Mouse (Mus musculus) megakaryocyte, embryonic 14.5 days (primary cell): ENCODE results near the gene Piezo1. TPM values are rescaled to one million over a fixed set of nuclear protein-coding genes. Genes with fewer than 3 reads are reported as not detected.

Experiments
- H3K27me3 ChIP-seq: replicated peaks from 2 replicates; pipeline ENCODE3; 2012; ENCODE audit warnings: inconsistent platforms
- H3K36me3 ChIP-seq: replicated peaks from 2 replicates; pipeline ENCODE3; 2012; ENCODE audit warnings: low read length, inconsistent platforms, mixed read lengths
- H3K4me1 ChIP-seq: 2 replicates; pipeline ENCODE4 v1.6.1; 2012; ENCODE audit warnings: inconsistent platforms
- H3K4me3 ChIP-seq: replicated peaks from 2 replicates; pipeline ENCODE3; 2012; ENCODE audit warnings: moderate library complexity, mild to moderate bottlenecking, inconsistent platforms
- H3K9me3 ChIP-seq: 2 replicates; pipeline ENCODE4 v1.6.1; 2012; ENCODE audit warnings: inconsistent platforms
- FLI1 ChIP-seq: IDR thresholded peaks from 2 replicates; pipeline ENCODE4 v1.6.1; 2012; ENCODE audit warnings: low read length, inconsistent platforms, mixed read lengths
- GATA1 ChIP-seq: IDR thresholded peaks from 3 replicates; pipeline ENCODE4 v1.6.1; 2012; ENCODE audit warnings: mixed read lengths, low read length, inconsistent platforms, borderline replicate concordance
- polyA plus RNA-seq: library from polyadenylated mRNA; stranded (reverse); fragments of >175 nt; gene quantifications from 2 replicates; pipeline ENCODE4 v1.2.3, GENCODE M21; 2012; ENCODE audit warnings: low replicate concordance; ENCODE audit not compliant: insufficient read depth

Piezo1 gene
- polyA plus RNA-seq, 1 experiment = 25.0 TPM

DNA sequence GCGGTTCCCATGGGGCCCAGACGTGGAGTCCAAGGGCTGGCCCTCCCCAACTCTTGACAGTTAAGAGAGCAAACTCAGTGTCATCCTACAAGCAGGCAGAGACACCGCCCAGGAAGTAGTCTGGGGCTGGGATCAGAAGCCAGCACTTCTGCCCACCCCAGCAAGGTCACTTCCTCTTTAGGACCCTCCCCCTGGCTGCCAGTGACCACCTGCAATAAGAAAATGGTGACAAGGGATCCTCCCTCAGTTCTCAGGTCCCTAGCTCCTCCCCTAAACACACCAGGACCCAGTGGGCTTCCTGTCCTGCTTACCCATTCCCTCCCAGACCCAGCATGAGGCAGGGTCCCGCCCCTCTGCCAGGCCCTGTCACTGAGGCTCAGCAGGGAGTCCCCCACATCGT is 3.3 kb downstream of the Piezo1 start:
- H3K36me3 ChIP-seq = peaks cover 27% of the 10 kb centered on the region
- no peaks in the 10 kb centered on the region for H3K9me3 ChIP-seq
- H3K4me3 ChIP-seq = peak overlapping the region; percentile 76
- TF ChIP-seq FLI1 (no peak), GATA1 (no peak)
- H3K27me3 ChIP-seq = no peaks in the 10 kb centered on the region
- peaks cover 85% of the 10 kb centered on the region for H3K4me1 ChIP-seq

- Histone ChIP-seq H3K4me1 (peaks cover 91% of the 10 kb centered on the region), H3K9me3 (no peaks in the 10 kb centered on the region)
Measured at GRCm38 (mm10) chr8:122546811-122547453, 4.2 kb downstream of the Piezo1 start.

DNA sequence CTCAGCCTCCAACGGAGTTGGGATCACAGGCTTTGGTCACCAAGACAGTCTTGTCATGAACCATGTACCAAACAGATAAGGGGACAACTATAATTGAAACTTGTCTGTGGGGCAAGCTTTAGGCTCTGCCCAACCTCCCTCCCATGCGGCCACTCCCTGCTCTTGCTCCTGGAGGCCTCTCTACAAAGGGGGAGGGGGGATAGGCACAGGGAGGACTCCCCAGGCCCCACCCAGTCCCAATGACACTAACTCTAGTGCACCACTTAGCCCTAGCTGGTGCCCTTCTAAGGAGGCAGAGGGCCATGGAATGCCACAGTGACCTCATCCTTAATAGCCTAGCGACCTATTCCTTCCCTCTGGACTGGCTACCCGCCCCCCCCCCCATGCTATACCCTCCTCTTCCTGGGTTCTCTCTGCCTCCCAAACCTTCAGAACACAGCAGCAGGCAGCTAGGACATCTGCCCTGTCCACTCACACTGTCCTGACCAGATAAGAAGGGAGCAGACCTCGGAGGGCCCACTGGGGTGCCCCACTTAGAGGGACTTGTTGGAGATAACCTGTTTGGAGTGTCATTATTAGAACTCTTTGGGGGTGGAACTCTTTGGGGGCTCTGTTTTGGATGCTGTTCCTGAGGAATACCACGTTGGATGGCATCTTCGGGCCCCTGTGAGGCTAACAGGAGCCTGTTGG is 4.9 kb downstream of the Piezo1 start:
- Histone ChIP-seq H3K36me3 (peaks cover 43% of the 10 kb centered on the region), H3K9me3 (no peaks in the 10 kb centered on the region), H3K4me1 (peaks cover 94% of the 10 kb centered on the region), H3K27me3 (no peaks in the 10 kb centered on the region), H3K4me3 (peak overlapping the region; percentile 76)
- TF ChIP-seq FLI1 (no peak), GATA1 (no peak)

More at GRCm38 (mm10) chr8:122546811-122547453, 4.2 kb downstream of the Piezo1 start:
- TF ChIP-seq GATA1 (no peak), FLI1 (no peak)
- H3K27me3 ChIP-seq = no peaks in the 10 kb centered on the region
- peaks cover 36% of the 10 kb centered on the region for H3K36me3 ChIP-seq
- peak overlapping the region; percentile 76 for H3K4me3 ChIP-seq

GRCm38 (mm10) chr8:122544138-122544537 is 7.0 kb downstream of the Piezo1 start:
- TF ChIP-seq GATA1 (no peak), FLI1 (no peak)

DNA sequence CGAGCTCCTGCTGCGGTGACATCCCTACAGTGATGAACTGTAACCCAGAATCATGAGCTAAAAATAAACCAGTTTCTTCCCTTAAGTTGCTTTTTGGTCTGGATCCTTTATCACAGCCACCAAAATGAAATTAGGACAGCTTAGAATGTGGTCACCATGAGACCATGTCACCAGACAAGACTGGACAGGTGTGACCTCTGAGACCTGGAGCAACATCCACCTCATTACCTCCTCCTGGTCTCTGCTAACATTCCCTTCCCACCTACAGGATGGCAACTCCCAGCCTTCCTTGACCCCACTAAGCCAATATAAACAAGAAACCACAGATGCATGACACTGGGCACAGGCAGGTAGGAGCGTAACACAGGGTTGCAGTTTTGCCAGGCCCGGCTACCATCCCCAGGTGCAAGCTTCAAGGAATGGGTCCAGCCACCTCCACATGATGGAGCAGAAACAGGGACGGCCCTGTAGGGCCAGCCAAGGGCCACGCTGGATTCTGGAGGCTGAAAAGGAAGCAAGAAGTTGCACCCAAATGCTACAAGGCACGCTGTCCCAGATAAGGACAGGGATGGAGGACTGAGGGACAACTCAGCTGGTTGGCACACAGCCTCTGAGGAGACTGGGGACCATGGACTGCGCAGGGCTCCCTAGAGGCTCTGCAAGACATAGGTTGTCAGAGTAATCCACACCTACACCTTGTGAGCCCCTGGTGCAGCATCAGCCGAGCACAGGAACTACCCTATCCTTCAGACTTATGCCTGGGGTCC is 12.6 kb downstream of the Piezo1 start:
- H3K9me3 ChIP-seq = peaks cover under 1% of the 10 kb centered on the region; the same call in 1 of the 2 replicates
- H3K4me1 ChIP-seq = peaks cover 72% of the 10 kb centered on the region
- H3K36me3 ChIP-seq = peaks cover 73% of the 10 kb centered on the region
- no peak overlapping the region for H3K4me3 ChIP-seq
- no peaks in the 10 kb centered on the region for H3K27me3 ChIP-seq
- no peak for TF ChIP-seq FLI1
- no peak for TF ChIP-seq GATA1

More at GRCm38 (mm10) chr8:122544138-122544537, 7.0 kb downstream of the Piezo1 start:
- no peak overlapping the region for H3K4me3 ChIP-seq
- H3K36me3 ChIP-seq = peaks cover 57% of the 10 kb centered on the region
- H3K9me3 ChIP-seq = no peaks in the 10 kb centered on the region
- H3K4me1 ChIP-seq = peaks cover 88% of the 10 kb centered on the region
- H3K27me3 ChIP-seq = no peaks in the 10 kb centered on the region

- no peaks in the 10 kb centered on the region for H3K27me3 ChIP-seq
- peaks cover 72% of the 10 kb centered on the region for H3K36me3 ChIP-seq
- TF ChIP-seq FLI1 = no peak
- TF ChIP-seq GATA1 = no peak
- peaks cover 72% of the 10 kb centered on the region for H3K4me1 ChIP-seq
- peaks cover 3% of the 10 kb centered on the region; the same call in 1 of the 2 replicates for H3K9me3 ChIP-seq
- H3K4me3 ChIP-seq = no peak overlapping the region
Measured at GRCm38 (mm10) chr8:122537812-122538211, 13.3 kb downstream of the Piezo1 start.

GRCm38 (mm10) chr8:122537033-122537432 is 14.1 kb downstream of the Piezo1 start:
- H3K36me3 ChIP-seq = peaks cover 70% of the 10 kb centered on the region
- H3K4me1 ChIP-seq = peaks cover 72% of the 10 kb centered on the region
- TF ChIP-seq FLI1 = no peak
- no peak for TF ChIP-seq GATA1
- no peak overlapping the region for H3K4me3 ChIP-seq
- H3K27me3 ChIP-seq = no peaks in the 10 kb centered on the region
- H3K9me3 ChIP-seq = peaks cover 3% of the 10 kb centered on the region; the same call in 1 of the 2 replicates

DNA sequence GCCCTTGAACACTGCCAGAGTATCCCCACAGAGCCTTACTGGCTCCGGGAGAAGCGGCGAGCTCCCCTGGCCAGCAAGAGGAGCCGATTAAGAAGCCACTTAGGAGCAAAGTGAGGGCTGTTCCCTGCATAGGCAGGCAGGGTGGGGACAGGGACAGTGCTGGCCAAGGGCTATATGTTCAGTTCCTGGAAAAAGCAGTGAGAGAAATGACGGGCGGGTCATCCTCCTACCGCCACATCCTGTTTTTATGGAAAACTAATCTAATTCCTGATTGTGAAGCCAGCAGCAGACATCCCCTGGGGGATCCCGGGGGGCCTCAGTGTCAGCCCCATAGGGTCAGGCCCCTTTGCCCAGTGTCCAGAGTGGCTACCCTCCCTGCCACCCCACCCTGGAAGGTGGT is 19.8 kb downstream of the Piezo1 start:
- Histone ChIP-seq H3K9me3 (peaks cover 8% of the 10 kb centered on the region; the same call in 1 of the 2 replicates), H3K36me3 (peaks cover 53% of the 10 kb centered on the region), H3K4me1 (peaks cover 62% of the 10 kb centered on the region), H3K4me3 (no peak overlapping the region), H3K27me3 (no peaks in the 10 kb centered on the region)
- TF ChIP-seq GATA1 (no peak), FLI1 (no peak)

- Histone ChIP-seq H3K9me3 (peaks cover 8% of the 10 kb centered on the region; the same call in 1 of the 2 replicates), H3K27me3 (no peaks in the 10 kb centered on the region), H3K4me1 (peaks cover 75% of the 10 kb centered on the region), H3K4me3 (no peak overlapping the region), H3K36me3 (peaks cover 52% of the 10 kb centered on the region)
- TF ChIP-seq FLI1 (no peak), GATA1 (no peak)
Measured at GRCm38 (mm10) chr8:122529159-122529558, 22.0 kb downstream of the Piezo1 start.
